Mouse (Mus musculus): ENCODE measurements around the gene Ggt6. TPM values are rescaled to one million over a fixed set of nuclear protein-coding genes. Genes with fewer than 3 reads are reported as not detected.

Gene Ggt6
- polyA plus RNA-seq, 1 experiment from 2014 or later, result not detected

GRCm38 (mm10) chr11:72402017-72402416, 33.3 kb upstream of the Ggt6 start:
- no peak for DNase-seq (ENCODE audit: low spot score)
- Histone ChIP-seq H3K4me3 (no peak overlapping the region), H3K27me3 (ENCODE audit: insufficient read depth, poor library complexity, severe bottlenecking) (peaks cover 1% of the 10 kb centered on the region; the same call in 1 of the 2 replicates), H3K4me1 (replicated peaks) (peaks cover 53% of the 10 kb centered on the region), H3K27ac (peak overlapping the region; percentile 45), H3K36me3 (peaks cover 26% of the 10 kb centered on the region; the same call in 1 of the 2 replicates), H3K9me3 (no peaks in the 10 kb centered on the region)
- whole genome bisulfite sequencing, result 70% methylated on average over 5 of the region's 5 CpGs

GRCm38 (mm10) chr11:72402969-72403368, 32.4 kb upstream of the Ggt6 start:
- Histone ChIP-seq H3K4me3 (no peak overlapping the region), H3K9me3 (no peaks in the 10 kb centered on the region), H3K27ac (peak overlapping the region; percentile 45; the same call in 1 of the 2 replicates), H3K27me3 (ENCODE audit: insufficient read depth, poor library complexity, severe bottlenecking) (peaks cover 11% of the 10 kb centered on the region), H3K36me3 (peaks cover 26% of the 10 kb centered on the region; the same call in 1 of the 2 replicates), H3K4me1 (replicated peaks) (peaks cover 62% of the 10 kb centered on the region)
- WGBS, result 89% methylated on average over 12 of the region's 12 CpGs
- no peak for DNase-seq (ENCODE audit: low spot score)

- Histone ChIP-seq H3K27ac (peak overlapping the region; percentile 40), H3K4me3 (no peak overlapping the region), H3K36me3 (0 out of 2 replicates have a peak, but pooled peaks cover 13% of the 10 kb centered on the region), H3K4me1 (replicated peaks) (peaks cover 83% of the 10 kb centered on the region), H3K9me3 (no peaks in the 10 kb centered on the region), H3K27me3 (ENCODE audit: insufficient read depth, poor library complexity, severe bottlenecking) (peaks cover 35% of the 10 kb centered on the region)
- WGBS, result 55% methylated on average over 4 of the region's 4 CpGs
- no peak for DNase-seq (ENCODE audit: low spot score)
These were observed 29.8 kb upstream of the Ggt6 start for GRCm38 (mm10) chr11:72405532-72405931.

- 58% methylated on average over 8 of the region's 8 CpGs for WGBS
- 0 out of 2 replicates have a peak, but pooled peaks cover 8% of the 10 kb centered on the region for H3K36me3 ChIP-seq
- no peak overlapping the region for H3K4me3 ChIP-seq
- no peak for DNase-seq (ENCODE audit: low spot score)
- peaks cover 83% of the 10 kb centered on the region for H3K4me1 ChIP-seq (replicated peaks)
- peak overlapping the region; percentile 40 for H3K27ac ChIP-seq
- H3K27me3 ChIP-seq (ENCODE audit: insufficient read depth, poor library complexity, severe bottlenecking), result peaks cover 42% of the 10 kb centered on the region
- H3K9me3 ChIP-seq, result no peaks in the 10 kb centered on the region
These were observed 29.1 kb upstream of the Ggt6 start for GRCm38 (mm10) chr11:72406079-72406675.

DNA sequence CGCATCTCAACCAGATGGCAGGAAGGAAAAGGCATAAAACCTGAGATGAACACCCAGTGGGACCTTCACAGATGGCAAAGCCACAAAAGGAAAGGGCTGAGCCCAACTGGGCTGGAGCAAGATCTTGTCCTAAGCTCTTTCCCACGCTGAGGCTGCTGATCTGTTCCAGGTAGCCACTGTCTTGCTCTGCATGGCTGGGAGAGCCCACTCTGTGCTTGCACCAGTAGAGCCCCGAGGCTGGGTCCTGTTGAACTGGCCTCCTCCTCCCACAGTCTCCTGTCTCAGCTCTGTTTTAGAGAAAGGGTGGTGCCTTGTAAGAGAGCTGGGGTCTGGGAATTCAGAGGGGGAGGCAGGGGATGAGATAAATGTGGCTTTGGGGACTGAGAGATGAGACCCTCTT, 28.2 kb upstream of the Ggt6 start:
- Histone ChIP-seq H3K9me3 (no peaks in the 10 kb centered on the region), H3K27ac (0 out of 2 replicates have a peak overlapping the region, but pooled peaks have one; percentile 31), H3K27me3 (ENCODE audit: insufficient read depth, poor library complexity, severe bottlenecking) (peaks cover 50% of the 10 kb centered on the region), H3K4me1 (replicated peaks) (peaks cover 83% of the 10 kb centered on the region), H3K36me3 (0 out of 2 replicates have a peak, but pooled peaks cover 8% of the 10 kb centered on the region), H3K4me3 (no peak overlapping the region)
- no peak for DNase-seq (ENCODE audit: low spot score)
- WGBS, result 12% methylated on average over 3 of the region's 3 CpGs

- H3K4me1 ChIP-seq (replicated peaks), result peaks cover 79% of the 10 kb centered on the region
- H3K27me3 ChIP-seq (ENCODE audit: insufficient read depth, poor library complexity, severe bottlenecking), result peaks cover 55% of the 10 kb centered on the region
These were observed 27.8 kb upstream of the Ggt6 start for GRCm38 (mm10) chr11:72407574-72407973.

GRCm38 (mm10) chr11:72408451-72409170, 26.7 kb upstream of the Ggt6 start:
- peaks cover 65% of the 10 kb centered on the region for H3K27me3 ChIP-seq (ENCODE audit: insufficient read depth, poor library complexity, severe bottlenecking)
- H3K9me3 ChIP-seq, result no peaks in the 10 kb centered on the region
- H3K36me3 ChIP-seq, result 0 out of 2 replicates have a peak, but pooled peaks cover 1% of the 10 kb centered on the region
- DNase-seq (ENCODE audit: low spot score), result no peak
- no peak overlapping the region for H3K27ac ChIP-seq
- WGBS, result 60% methylated on average over 9 of the region's 9 CpGs
- 0 out of 2 replicates have a peak overlapping the region, but pooled peaks have one; percentile 18 for H3K4me3 ChIP-seq
- peaks cover 73% of the 10 kb centered on the region for H3K4me1 ChIP-seq (replicated peaks)

More at GRCm38 (mm10) chr11:72407574-72407973, 27.8 kb upstream of the Ggt6 start:
- 16% methylated on average over 7 of the region's 7 CpGs for WGBS
- peak overlapping the region; percentile 40; the same call in 1 of the 2 replicates for H3K27ac ChIP-seq
- no peaks in the 10 kb centered on the region for H3K9me3 ChIP-seq
- DNase-seq (ENCODE audit: low spot score), result no peak
- no peak overlapping the region for H3K4me3 ChIP-seq
- 0 out of 2 replicates have a peak, but pooled peaks cover 8% of the 10 kb centered on the region for H3K36me3 ChIP-seq

GRCm38 (mm10) chr11:72409649-72410385, 25.5 kb upstream of the Ggt6 start:
- Histone ChIP-seq H3K4me3 (peak overlapping the region; percentile 80), H3K27ac (peak overlapping the region; percentile 16; the same call in 1 of the 2 replicates), H3K4me1 (replicated peaks) (peaks cover 73% of the 10 kb centered on the region), H3K27me3 (ENCODE audit: insufficient read depth, poor library complexity, severe bottlenecking) (peaks cover 76% of the 10 kb centered on the region), H3K36me3 (no peaks in the 10 kb centered on the region), H3K9me3 (no peaks in the 10 kb centered on the region)
- DNase-seq (ENCODE audit: low spot score), result no peak
- 73% methylated on average over 12 of the region's 12 CpGs for WGBS

GRCm38 (mm10) chr11:72410521-72411092, 24.7 kb upstream of the Ggt6 start:
- Histone ChIP-seq H3K27me3 (ENCODE audit: insufficient read depth, poor library complexity, severe bottlenecking) (peaks cover 81% of the 10 kb centered on the region), H3K4me1 (replicated peaks) (peaks cover 65% of the 10 kb centered on the region), H3K9me3 (no peaks in the 10 kb centered on the region), H3K27ac (peak overlapping the region; percentile 88; the same call in 1 of the 2 replicates), H3K4me3 (peak overlapping the region; percentile 80), H3K36me3 (no peaks in the 10 kb centered on the region)
- WGBS, result 2% methylated on average over 25 of the region's 25 CpGs
- peak; percentile 48 for DNase-seq (ENCODE audit: low spot score)

DNA sequence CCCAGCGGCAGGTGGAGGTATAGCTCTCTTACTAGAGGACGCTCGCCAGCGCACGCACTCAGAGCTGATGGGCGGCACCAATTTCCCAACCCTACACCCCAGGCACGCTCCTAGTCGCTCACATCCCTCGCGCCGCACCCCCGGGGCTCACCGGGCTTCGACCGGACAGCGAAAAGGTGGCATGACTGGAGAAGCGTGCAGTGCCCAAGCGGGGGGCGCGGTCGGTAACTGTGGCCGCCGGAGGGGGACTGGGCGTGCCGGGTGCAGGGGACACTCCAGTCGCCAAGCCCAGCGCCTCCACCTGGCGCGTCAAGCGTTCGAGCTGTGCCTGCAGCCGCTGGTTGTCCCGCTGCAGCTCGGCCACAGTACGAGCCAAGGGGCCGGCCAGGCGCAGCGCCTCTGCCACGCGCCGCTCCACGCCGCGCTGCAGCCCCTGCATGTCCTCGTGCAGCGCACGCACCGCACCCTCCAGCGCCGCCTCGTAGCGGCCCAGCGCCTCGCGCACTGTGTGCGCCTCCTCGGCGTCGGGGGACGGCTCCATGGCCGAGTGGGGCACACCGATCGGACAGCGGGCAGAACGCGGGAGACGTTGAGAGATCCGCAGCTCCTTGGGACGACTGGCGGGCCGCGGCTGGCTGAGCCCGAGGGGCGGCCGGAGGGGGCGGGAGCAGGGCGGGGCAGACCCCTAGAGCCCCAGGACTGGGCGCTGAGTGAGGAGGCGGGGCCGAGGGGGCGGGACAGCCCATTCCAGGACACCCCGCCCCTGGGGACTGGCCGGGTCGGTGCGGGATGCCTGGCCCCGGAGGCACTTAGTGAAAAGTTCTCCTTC, 24.0 kb upstream of the Ggt6 start, which contains the start of gene Smtnl2:
Smtnl2 (minus strand) TSS at position 621 of the 829 bp plus-strand sequence.
- Histone ChIP-seq H3K27ac (peak within 1 kb of the TSS; percentile 88), H3K27me3 (ENCODE audit: insufficient read depth, poor library complexity, severe bottlenecking) (peaks cover 81% of the 10 kb centered on the region), H3K4me1 (replicated peaks) (peaks cover 58% of the 10 kb centered on the region), H3K9me3 (no peaks in the 10 kb centered on the region), H3K36me3 (no peaks in the 10 kb centered on the region), H3K4me3 (peak within 1 kb of the TSS; percentile 80)
- WGBS, result under 1% methylated on average over 86 of the region's 86 CpGs
- DNase-seq (ENCODE audit: low spot score), result peak; percentile 86

- Histone ChIP-seq H3K9me3 (no peaks in the 10 kb centered on the region), H3K4me1 (replicated peaks) (peaks cover 55% of the 10 kb centered on the region), H3K27ac (peak overlapping the region; percentile 88; the same call in 1 of the 2 replicates), H3K27me3 (ENCODE audit: insufficient read depth, poor library complexity, severe bottlenecking) (peaks cover 80% of the 10 kb centered on the region), H3K4me3 (peak overlapping the region; percentile 80), H3K36me3 (no peaks in the 10 kb centered on the region)
- 32% methylated on average over 9 of the region's 9 CpGs for WGBS
- no peak for DNase-seq (ENCODE audit: low spot score)
These were observed 23.4 kb upstream of the Ggt6 start for GRCm38 (mm10) chr11:72411945-72412344.

All from hindbrain, embryonic 10.5 days (tissue).